Mouse (Mus musculus) bone marrow macrophage, adult 2 months (primary cell): ENCODE measurements at regions not wholly inside any gene's neighbourhood (a gene's known extent, or its start where the extent isn't known, plus 50 kb on each side); places are given as distances from the start of the nearest gene placed in this dataset.

Experiments
- CTCF ChIP-seq: IDR thresholded peaks from 2 replicates; pipeline ENCODE4 v1.5.1; 2012; ENCODE audit warnings: low read depth, mild to moderate bottlenecking, low read length, moderate library complexity
- POLR2A ChIP-seq: IDR thresholded peaks from 2 replicates; pipeline ENCODE4 v1.6.1; 2012; ENCODE audit warnings: mild to moderate bottlenecking, low read depth, low read length, borderline replicate concordance

DNA sequence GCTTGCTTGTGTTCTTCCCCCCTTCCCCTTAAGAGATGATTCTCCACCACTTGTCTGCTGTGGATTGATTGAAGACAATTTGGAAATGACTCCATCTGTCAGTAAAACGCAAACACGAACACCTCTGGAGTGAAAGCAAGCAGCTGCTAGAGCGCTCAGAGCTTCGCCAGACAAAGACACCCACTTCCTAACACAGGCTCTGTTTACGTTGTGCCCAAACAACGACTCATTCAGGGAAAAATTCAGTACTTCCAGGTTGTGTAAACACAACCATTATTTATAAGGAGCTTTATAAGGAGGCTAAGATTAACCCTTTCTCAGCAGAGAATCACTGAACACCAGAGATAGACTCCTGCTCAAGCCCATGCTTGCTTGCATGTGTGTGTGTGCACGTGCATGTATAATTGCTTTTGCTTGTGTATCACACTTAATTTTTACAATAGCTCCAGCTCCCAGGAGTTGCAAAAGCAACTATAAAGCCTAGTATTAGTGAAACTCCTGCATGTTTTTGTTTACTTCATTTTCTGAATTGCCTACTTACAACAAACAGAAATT is 209.5 kb downstream of the Btg1 start:
- TF ChIP-seq CTCF (no peak), POLR2A (no peak)
